Mouse (Mus musculus) heart, adult 9 months (tissue): ENCODE data around the gene Stx6.

Experiments
- DNase-seq, 2 experiments: peaks; one replicate each; pipeline ENCODE4 v3.0.0; 2022; ENCODE audit warnings: low spot score in 2 of 2

The Stx6 gene

DNA sequence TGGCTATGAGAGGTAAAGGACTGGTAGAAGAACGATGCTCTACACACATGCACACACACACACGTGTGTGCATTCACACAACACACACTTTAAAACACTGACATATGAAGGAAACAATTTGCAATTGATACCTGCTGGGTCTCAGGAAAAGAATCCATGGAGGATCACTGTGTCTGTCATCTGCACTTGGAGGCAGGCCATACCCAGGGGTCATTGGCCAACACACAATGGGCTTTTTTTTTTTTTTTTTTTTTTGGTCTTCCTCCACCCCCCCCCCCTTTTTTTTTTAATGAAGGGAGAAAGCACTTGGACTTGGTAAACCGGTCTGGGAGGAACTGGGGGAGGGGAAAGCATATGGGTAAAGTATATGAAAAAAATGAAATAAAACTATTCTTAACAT, 49.3 kb downstream of the Stx6 start:
- DNase-seq = no peak

DNA sequence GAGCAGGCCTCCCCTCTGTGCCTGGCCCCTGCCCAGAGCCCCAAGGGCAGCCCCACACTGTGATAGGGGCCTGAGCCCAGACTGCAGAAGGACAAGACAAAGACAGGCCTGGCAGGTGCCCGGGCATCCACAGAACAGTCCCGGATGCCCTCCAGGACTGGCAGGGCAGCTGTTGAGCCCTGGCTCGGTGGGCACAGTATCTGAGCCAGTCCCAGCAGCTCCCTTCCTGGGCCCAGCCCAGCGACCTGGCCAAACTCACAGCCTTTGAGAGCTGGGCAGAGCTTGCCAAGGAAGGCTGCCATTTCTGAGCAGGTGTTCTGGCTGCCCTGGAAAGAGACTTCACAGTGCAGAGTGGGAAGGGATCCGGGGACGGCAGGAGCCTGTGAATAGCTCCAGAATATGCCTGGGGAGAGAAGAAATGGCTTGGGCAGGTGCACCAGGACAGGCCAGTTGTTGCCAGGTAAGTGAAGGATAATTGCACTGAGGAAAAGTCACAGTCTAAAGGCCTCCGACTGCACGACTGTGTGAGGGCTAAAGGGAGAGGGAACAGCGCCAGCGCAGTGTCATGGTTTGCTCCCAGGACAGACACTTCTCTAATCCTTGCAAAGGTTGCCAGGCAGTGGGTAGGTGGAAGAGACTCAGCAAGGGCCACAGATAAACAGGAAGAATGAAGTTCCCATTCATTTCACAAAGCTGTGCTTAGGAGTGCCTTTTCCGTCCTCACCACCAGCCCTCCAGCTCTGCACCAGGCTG, 51.7 kb downstream of the Stx6 start:
- peak; percentile 68 to 71 for DNase-seq

- no peak for DNase-seq
Measured at GRCm38 (mm10) chr1:155211017-155211416, 52.5 kb downstream of the Stx6 start.

DNA sequence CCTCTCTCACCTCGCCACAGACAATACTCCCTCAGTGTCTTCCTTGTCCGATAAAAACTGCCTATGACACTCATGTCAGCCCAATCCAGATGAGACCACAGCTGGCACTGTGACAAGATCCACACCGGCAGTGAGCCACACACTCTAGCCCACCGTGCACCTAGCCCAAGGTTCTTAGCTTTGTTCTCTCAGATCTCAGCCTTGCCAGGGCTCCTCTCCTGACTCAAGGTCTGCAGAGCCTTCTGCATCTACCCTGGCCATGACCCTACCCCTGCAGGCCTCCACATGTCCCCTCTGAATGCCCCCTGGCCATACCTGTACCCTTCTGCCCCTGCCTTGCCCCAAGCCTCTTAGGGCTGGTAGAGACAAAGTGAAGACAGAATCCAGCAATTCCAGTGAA, 53.6 kb downstream of the Stx6 start:
- DNase-seq = no peak

DNA sequence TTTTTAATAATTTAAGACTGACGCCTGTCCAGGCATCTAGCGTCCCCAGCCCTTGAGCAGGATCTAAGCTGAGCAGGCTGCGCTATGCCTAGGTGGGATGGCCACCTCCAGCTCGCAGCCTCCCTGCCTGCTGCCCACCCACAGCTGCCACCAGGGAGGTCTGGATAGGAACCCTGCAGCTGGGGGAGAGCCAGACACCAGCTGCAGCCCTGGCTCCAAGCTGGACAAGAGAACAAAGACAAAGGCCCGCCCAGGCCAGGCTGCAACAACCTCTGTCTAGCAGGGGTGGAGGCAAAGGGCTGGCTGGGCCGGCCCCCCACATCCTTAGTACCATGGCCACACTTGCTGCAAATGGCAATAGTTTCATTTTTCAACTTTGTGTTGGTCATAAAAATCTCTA, 54.0 kb downstream of the Stx6 start:
- peak in 1 of 2 experiments; percentile 33 for DNase-seq

DNA sequence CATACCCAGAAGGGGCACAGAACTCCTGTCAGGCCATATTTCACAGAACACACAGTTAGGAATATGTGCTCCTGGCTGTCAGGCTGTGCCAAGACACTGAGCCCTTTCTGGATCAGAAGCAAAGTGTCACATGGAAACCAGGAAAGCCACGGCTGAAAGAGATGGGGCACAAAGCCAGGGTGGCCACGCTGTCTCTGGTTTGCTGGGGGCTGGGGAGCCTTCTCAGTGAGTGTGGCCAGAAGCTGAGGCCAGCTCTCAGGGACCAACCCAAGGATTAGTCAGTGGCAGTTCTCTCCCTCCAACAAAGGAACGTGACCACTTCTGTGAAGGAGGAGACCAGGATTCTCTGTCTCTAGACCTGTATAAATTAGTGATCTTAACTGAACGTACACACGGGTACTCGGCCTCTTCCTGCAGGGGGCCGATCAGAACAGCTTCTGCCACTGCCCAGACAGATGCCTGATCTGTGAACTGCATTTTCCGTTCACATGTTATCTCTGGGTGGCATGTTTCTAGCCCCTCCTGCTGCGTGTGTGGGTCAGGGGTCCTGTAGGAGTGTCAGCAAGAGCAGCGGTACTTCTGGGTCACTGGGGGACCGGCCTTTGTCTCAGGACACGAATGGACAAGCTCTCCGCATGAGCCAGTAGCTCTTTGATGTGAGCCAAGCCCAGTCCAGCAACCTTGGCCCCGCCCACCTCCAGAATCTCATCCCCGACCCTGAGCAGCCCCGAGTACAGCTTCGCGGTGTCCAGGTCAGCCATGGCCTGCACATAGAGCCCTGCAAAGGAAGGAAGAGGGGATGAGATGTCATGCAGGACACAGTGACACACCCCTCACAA, 54.6 kb downstream of the Stx6 start:
- DNase-seq = peak in 1 of 2 experiments; percentile 61

- DNase-seq = no peak
Measured at GRCm38 (mm10) chr1:155213912-155214311, 55.4 kb downstream of the Stx6 start.

- DNase-seq = no peak
Measured at GRCm38 (mm10) chr1:155215066-155215764, 56.7 kb downstream of the Stx6 start.

- no peak for DNase-seq
Measured at GRCm38 (mm10) chr1:155216313-155216712, 57.8 kb downstream of the Stx6 start.

DNA sequence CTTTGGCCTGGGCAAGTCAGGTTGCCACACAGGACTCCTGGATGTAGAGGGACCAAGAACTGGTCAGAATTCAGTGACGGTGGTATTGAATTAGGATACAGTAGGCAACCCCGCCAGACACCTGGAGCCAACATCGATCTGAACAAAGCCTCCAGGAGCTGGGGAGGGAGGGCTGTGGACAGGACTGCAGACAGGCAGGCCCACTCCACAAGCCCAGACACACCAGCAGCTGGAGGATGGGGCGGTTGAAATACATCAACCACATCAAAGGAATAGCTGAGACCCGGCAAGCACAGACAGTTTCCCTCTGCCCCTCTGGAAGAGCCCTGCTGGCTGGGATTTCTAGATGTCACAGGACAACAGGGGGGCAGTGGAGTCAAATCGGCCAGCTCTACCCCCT, 58.3 kb downstream of the Stx6 start:
- no peak for DNase-seq

GRCm38 (mm10) chr1:155217865-155218541, 59.5 kb downstream of the Stx6 start:
- no peak for DNase-seq

DNA sequence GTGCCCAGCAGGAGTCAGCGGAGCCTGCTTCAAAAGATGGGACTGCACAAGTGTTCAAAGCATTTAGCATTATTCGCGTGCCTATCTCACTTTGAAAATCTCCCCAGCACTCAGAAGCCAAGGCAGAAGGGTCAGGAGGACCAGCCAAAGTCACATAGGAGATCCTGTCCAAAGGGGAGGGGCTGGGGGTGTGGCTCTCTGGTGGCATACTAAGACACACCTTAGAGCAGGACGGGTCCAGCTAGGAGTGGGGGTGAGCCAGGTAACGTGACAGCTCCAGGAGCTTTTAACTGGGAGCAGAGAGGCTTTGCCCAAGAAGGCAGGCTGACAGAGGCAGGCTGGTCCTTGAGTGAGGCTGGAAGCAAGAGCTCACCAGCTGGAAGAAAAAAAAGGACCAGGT, 60.4 kb downstream of the Stx6 start:
- DNase-seq = no peak

GRCm38 (mm10) chr1:155222101-155222669, 63.7 kb downstream of the Stx6 start:
- peak in 1 of 2 experiments; percentile 46 for DNase-seq

GRCm38 (mm10) chr1:155223036-155223435, 64.5 kb downstream of the Stx6 start:
- no peak for DNase-seq

GRCm38 (mm10) chr1:155223849-155224554, 65.5 kb downstream of the Stx6 start:
- DNase-seq = peak; percentile 60 to 74

DNA sequence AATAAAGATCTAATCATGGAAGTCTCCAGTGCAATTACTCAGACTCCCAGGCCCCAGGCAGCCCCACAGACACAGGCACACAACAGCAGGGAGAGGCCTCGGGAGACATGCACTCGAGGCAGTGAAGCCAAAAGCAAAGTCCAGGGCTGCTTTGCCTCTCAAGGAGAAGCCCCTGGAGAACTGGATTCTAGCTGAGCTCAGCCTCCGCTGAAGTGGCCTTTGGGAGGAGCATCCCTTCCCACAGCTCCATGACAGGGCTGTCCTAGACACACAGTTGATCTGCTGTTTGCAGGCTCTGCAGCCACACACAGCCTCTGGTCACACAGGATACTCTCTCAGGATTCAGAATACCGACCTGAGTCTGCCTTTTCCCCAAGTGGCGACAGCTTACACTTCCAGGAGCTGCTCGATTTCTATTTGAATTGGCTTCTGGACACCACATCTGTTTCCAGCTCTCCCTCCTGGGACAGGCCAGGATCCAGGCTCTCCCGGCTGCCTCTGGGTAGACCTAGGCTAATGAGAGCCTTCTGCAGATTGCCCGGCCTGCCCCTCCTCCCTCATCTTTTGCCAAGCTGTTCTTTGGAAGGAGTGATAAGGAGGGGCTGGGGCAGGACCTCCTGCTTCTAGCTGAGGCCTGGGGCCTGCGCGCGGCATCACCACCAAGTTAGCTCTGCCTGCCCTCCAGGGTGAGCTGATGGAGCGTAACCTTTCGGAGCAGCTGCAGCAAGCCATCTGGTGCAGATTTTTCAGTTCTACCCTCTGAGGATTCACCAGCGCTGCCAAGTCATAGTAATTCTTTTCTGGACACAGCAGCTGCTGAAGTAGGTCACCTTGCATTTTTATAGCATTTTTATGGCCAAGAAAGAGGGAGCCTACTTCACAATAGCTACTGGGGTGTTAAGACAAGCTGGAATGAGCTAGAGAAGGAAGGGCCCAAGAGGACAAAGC, 71.2 kb downstream of the Stx6 start:
- peak; percentile 80 to 84 for DNase-seq

- DNase-seq = no peak
Measured at GRCm38 (mm10) chr1:155232385-155232784, 73.9 kb downstream of the Stx6 start.

GRCm38 (mm10) chr1:155232786-155233185, 74.3 kb downstream of the Stx6 start:
- no peak for DNase-seq

DNA sequence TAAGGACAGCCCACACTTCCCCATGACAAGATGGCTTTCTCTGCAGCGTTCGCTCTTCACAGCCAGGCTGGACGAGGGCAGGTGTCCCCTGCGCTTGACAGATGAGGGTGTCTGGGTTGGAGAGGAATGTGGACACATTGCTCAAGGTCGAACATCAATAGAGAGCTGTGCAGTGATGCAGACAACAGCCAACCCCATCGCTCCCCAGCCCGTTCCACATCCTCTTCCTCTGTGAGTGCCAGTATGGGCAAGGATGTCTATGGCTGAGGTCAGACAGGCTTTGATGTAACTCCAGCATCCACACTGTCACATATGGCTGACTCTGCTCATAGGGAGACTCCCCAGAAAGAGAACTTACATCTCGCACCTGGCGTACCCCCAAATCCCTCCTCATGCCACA, 74.9 kb downstream of the Stx6 start:
- DNase-seq = peak in 1 of 2 experiments; percentile 22
